Mouse (Mus musculus) spleen, postnatal 10 days (tissue): ENCODE data around the gene Naa35.
A peak's percentile ranks its signal among the peaks of the same experiment; 100 is the strongest.

Experiments used
- DNase-seq, 2 experiments: peaks; one replicate each; pipeline ENCODE4 v3.0.0; 2021 to 2022; ENCODE audit warnings: low spot score in 2 of 2

Gene Naa35

GRCm38 (mm10) chr13:59584947-59585647, at the start of gene Naa35, which contains the start of gene Agtpbp1:
Gene Naa35, plus strand, starts transcription at chr13:59585259.
Gene Agtpbp1, minus strand, starts transcription at chr13:59585227.
- peak; percentile 98 to 100 for DNase-seq

GRCm38 (mm10) chr13:59535746-59536145, 49.3 kb upstream of the Naa35 start:
- DNase-seq, result no peak

- DNase-seq, result no peak
Observed at GRCm38 (mm10) chr13:59536631-59537030, 48.4 kb upstream of the Naa35 start.

- DNase-seq, result no peak
Observed at GRCm38 (mm10) chr13:59538661-59539060, 46.4 kb upstream of the Naa35 start.

- DNase-seq, result no peak
Observed at GRCm38 (mm10) chr13:59540030-59540429, 45.0 kb upstream of the Naa35 start.

GRCm38 (mm10) chr13:59542411-59542810, 42.6 kb upstream of the Naa35 start:
- no peak for DNase-seq

DNA sequence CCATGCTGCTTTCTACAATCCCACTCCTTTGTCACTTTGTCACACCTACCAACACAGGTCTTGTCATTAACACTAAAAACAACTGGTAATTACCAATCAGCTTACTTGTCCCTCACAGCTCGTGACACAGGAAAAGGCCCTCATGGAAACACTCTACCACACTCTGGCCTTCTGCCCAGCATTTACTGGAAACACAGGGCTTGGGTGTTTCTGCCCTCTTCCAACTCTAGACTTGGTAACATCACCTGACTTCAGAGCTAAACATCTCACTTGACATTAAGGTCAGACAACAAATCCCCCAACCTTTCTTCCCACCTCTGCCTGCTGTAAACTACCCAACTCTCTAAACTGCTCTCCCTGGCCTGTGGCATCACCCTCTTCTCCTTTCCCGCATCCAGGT, 38.0 kb upstream of the Naa35 start:
- no peak for DNase-seq

- DNase-seq, result no peak
Observed at GRCm38 (mm10) chr13:59547716-59548115, 37.3 kb upstream of the Naa35 start.

DNA sequence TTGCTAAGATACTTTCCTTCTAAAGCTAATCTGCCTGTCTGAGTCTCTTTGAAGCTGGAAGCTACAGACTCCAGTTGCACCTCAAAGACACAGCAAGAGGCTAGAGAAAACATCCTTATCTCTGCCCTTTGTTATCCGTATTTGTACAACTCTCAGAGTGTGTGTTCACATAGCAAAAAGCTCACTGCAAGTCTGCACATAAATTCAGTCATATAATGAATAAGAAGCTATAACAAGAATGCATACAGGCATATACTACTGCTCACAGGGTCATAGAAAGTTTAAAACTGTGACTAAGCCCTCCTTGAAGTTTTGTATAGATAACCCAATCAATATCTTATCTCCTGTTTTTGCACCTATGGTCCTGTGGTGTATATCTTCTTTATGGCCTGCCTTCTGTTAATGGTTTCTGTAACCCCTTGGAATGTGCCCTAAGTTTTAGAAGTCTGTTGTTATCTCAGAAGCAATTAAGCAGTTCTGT, 35.7 kb upstream of the Naa35 start:
- no peak for DNase-seq

DNA sequence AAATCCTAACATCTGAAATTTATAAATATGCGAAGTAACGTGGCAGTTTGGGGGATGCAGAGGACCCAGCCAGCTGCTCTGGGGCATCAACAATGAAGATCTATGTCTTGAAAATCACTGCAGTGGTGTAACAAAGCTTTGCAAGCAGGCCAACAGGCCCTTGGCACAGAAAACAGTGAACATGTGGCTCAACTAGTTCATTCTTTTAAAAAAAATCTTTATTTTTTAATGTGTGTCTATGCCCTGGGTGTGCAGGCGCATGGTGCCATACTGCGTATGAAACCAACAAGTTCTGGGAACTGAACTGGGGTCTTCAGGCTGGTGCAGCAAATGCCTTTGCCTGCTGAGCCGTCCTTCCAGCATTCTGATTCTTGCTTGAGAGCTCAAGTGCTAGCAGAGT, 32.8 kb upstream of the Naa35 start:
- DNase-seq, result no peak

DNA sequence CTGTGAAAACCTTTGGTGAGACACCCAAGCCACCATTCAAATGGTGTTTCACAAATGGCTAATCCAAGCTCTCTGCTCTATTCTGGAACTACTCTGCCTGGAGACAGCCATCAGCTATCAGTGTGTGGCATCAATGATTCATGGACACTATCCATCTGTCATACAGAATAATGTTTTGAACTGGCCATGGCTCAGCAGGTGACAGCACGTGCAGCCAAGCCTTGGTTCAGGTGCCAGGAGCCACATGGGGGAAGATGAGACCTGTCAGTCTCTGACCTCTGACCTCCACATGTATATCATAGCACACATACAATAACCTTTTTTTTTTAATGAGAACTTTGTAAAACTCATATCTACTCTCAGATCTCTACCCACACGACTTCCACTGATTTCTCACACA, 32.3 kb upstream of the Naa35 start:
- no peak for DNase-seq

GRCm38 (mm10) chr13:59554772-59555505, 30.1 kb upstream of the Naa35 start:
- DNase-seq, result no peak

- no peak for DNase-seq
Observed at GRCm38 (mm10) chr13:59555613-59556192, 29.4 kb upstream of the Naa35 start.

- DNase-seq, result peak; percentile 74 to 82
Observed at GRCm38 (mm10) chr13:59556670-59557069, 28.4 kb upstream of the Naa35 start.

DNA sequence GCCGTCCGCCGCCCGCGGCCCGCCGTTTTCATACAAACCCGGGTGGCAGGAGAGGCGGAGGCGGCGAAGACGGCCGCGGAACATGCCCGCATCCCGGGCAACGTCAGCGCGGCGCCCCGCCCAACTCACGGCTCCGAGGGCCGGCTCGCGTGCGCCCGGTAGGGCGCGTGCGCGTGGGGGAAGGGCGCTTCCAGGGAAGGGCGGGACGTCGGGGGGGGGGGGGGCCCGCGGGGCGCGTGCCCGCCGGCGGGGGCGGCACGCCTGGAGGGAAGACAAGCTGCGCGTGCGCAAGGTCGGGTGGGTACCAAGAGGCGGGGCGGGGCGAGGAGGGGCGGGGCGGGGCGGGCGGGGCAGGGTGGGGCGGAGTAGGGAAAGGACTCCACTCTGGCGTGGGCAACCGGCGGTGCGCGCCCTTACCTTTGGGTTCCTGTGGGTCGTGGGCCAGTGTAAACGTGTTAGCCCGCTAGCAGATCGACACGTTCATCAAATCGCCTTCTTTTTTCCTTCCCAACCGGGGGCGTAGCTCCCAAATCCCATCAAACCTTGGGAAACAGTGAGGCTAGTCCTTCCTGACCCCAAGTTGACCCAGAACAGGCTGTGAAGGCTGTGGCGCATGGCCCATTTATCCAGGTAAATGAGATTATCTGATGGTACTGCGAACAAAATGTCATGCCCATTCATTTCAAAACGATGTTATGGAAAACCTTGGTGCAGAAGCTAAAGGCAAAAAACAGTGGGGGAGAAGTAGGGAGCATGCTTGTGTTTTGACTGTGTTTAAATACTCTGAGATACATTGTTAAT, 27.7 kb upstream of the Naa35 start:
- peak; percentile 75 to 90 for DNase-seq

- no peak for DNase-seq
Observed at GRCm38 (mm10) chr13:59558776-59559175, 26.3 kb upstream of the Naa35 start.

DNA sequence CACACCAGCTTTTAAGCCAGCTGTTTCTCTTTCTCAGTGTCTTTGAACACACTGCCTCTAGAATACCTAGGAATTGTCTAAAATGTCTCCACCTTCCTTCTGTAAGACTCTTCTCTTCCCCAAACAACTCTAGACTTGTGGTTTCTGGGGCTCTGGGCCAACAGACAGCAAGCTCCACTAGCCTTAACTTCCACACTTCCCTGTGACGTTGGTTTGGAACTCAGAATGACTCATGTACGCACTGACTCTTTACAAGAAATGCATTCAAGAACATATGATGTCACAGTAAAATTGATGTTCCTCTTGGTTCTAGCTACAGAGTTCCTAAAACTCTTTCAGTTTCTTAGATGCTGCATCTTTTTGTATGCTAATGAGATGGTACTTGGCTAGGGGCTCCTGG, 22.6 kb upstream of the Naa35 start:
- no peak for DNase-seq

GRCm38 (mm10) chr13:59564505-59564904, 20.6 kb upstream of the Naa35 start:
- DNase-seq, result no peak

DNA sequence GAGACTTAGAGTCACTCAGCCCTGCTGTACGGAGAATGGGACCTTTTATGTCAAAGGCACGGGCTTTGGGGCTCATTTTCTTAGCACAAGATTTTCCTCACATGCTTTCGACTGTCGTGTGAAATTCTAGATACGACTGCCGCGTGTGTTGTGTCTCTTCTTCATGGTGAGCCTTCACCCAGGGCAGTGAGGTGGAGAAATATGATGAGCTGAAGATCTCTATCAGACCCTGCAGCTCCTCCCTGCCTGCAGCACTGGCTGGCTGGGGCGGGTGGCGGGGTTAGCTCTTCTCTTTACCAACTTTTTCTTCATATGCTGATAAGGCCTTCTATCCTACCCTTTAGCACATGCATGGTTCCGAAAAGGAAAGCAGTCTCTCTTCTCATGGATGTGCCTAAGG, 20.1 kb upstream of the Naa35 start:
- no peak for DNase-seq

GRCm38 (mm10) chr13:59565945-59566520, 19.0 kb upstream of the Naa35 start:
- no peak for DNase-seq

GRCm38 (mm10) chr13:59571107-59571506, 14.0 kb upstream of the Naa35 start:
- no peak for DNase-seq

GRCm38 (mm10) chr13:59572549-59572948, 12.5 kb upstream of the Naa35 start:
- DNase-seq, result no peak
